In genomic region chr7:4098301-4098700, GRCm38 (mm10) we compare ENCODE assay signal across 19 mouse cellular contexts. TPM values are rescaled to one million over a fixed set of nuclear protein-coding genes. Genes with fewer than 3 reads are reported as not detected.
"Had no signal": no experiment of that assay in that cellular context is flagged by ENCODE, and none has a peak within 500 bp of the region (broad histone marks: within the 10 kb centered on the region; RNA-seq: fewer than 3 reads in every experiment).

No protein-coding gene starts in this region.

- H3K27me3 ChIP-seq: midbrain, embryonic 13.5 days; midbrain, embryonic 15.5 days; neural tube, embryonic 13.5 days; neural tube, embryonic 15.5 days had no signal

- H3K9me3 ChIP-seq: midbrain, embryonic 13.5 days; midbrain, embryonic 15.5 days; neural tube, embryonic 13.5 days; neural tube, embryonic 15.5 days had no signal

- ATAC-seq: midbrain, embryonic 13.5 days; midbrain, embryonic 15.5 days had no signal

- H3K9ac ChIP-seq: lung, embryonic 14.5 days; midbrain, embryonic 13.5 days; midbrain, embryonic 15.5 days; neural tube, embryonic 13.5 days; neural tube, embryonic 15.5 days had no signal

- H3K4me3 ChIP-seq: midbrain, embryonic 13.5 days; midbrain, embryonic 15.5 days; neural tube, embryonic 13.5 days; neural tube, embryonic 15.5 days had no signal

- H3K4me2 ChIP-seq: lung, embryonic 14.5 days; midbrain, embryonic 11.5 days; midbrain, embryonic 13.5 days; midbrain, embryonic 15.5 days; neural tube, embryonic 13.5 days; neural tube, embryonic 15.5 days had no signal

- H3K36me3 ChIP-seq: midbrain, embryonic 13.5 days; midbrain, embryonic 15.5 days; neural tube, embryonic 13.5 days; neural tube, embryonic 15.5 days had no signal

- DNase-seq: lung, adult 18-20 months; lung, embryonic 14.5 days; lung, postnatal 10 days; lung, postnatal 4 days; retina, postnatal 1 day; right cerebral cortex, adult 18-20 months; right cerebral cortex, postnatal 25 days; right cerebral cortex, postnatal 4 days; spleen, adult 18-20 months; thymus, adult 18-20 months; thymus, postnatal 14 days; thymus, postnatal 36 days had no signal

- H3K27ac ChIP-seq: midbrain, embryonic 13.5 days; midbrain, embryonic 15.5 days; neural tube, embryonic 13.5 days; neural tube, embryonic 15.5 days had no signal

- H3K4me1 ChIP-seq: midbrain, embryonic 13.5 days; midbrain, embryonic 15.5 days; neural tube, embryonic 13.5 days; neural tube, embryonic 15.5 days had no signal

RNA-seq across cellular contexts. Expression of gene Ttyh1, which starts 20.9 kb away (rescaled TPM):
- total RNA-seq: megakaryocyte-erythroid progenitor cell, adult 5-6 weeks; monocyte, adult 5-6 weeks had no signal
